Mouse (Mus musculus) stomach, embryonic 15.5 days (tissue): ENCODE results near the gene Olfr53. TPM values are rescaled to one million over a fixed set of nuclear protein-coding genes. Genes with fewer than 3 reads are reported as not detected.
"Not testable (repeated sequence)": the region's sequence is repeated elsewhere in the genome, so short reads cannot be mapped to it uniquely, and the experiment has no call there.

Experiments
- ATAC-seq: fragments of 200-750 bp; cut with Nextera tagmentation; 2 replicates; pipeline ENCODE4 v1.8.0; 2017; ENCODE audit warnings: low read depth, moderate number of reproducible peaks, moderate TSS enrichment; ENCODE audit not compliant: insufficient read depth, low FRiP score
- H3K27ac ChIP-seq: fragments of 300-500 bp; sonication (generic); 2 replicates; pipeline ENCODE4 v1.5.1; 2015; ENCODE audit warnings: mild to moderate bottlenecking, inconsistent platforms
- H3K27me3 ChIP-seq: fragments of 300-500 bp; sonication (generic); replicated peaks from 2 replicates; pipeline ENCODE4 v1.6.1; 2015; ENCODE audit warnings: inconsistent platforms
- H3K36me3 ChIP-seq: fragments of 300-500 bp; sonication (generic); 2 replicates; pipeline ENCODE4 v1.6.1; 2015; ENCODE audit warnings: inconsistent platforms
- H3K4me1 ChIP-seq: fragments of 300-500 bp; sonication (generic); 2 replicates; pipeline ENCODE4 v1.6.1; 2015; ENCODE audit warnings: inconsistent platforms
- H3K4me2 ChIP-seq: fragments of 300-500 bp; sonication (generic); 2 replicates; pipeline ENCODE4 v1.6.1; 2015; ENCODE audit warnings: mild to moderate bottlenecking, inconsistent platforms
- H3K4me3 ChIP-seq: fragments of 300-500 bp; sonication (generic); replicated peaks from 2 replicates; pipeline ENCODE4 v1.5.1; 2015; ENCODE audit warnings: inconsistent platforms
- H3K9ac ChIP-seq: fragments of 300-500 bp; sonication (generic); 2 replicates; pipeline ENCODE4 v1.6.1; 2015; ENCODE audit warnings: inconsistent platforms
- H3K9me3 ChIP-seq: fragments of 300-500 bp; sonication (generic); 2 replicates; pipeline ENCODE4 v1.6.1; 2016; ENCODE audit warnings: inconsistent platforms
- WGBS: fragments of 180-500 bp; shearing (Covaris S2); methylation state at CpG from one replicate; pipeline ENCODE4 v1.1.7; 2015; 5-methylcytosine and 5-hydroxymethylcytosine counted together
- polyA plus RNA-seq: library from polyadenylated mRNA; unstranded; fragments of >200 nt; fragmentation: Nextera tagmentation; extraction: Ambion mirVana; gene quantifications from 2 replicates; pipeline ENCODE4 v1.2.1, GENCODE M21; 2015

The Olfr53 gene
- not detected in 2 replicates for polyA plus RNA-seq

- ATAC-seq = no peak
- no peaks in the 10 kb centered on the region for H3K36me3 ChIP-seq
These were observed at the start of gene Olfr53 for GRCm38 (mm10) chr7:140646152-140646551. TSS of gene Olfr53 (plus strand) at chr7:140646452.

DNA sequence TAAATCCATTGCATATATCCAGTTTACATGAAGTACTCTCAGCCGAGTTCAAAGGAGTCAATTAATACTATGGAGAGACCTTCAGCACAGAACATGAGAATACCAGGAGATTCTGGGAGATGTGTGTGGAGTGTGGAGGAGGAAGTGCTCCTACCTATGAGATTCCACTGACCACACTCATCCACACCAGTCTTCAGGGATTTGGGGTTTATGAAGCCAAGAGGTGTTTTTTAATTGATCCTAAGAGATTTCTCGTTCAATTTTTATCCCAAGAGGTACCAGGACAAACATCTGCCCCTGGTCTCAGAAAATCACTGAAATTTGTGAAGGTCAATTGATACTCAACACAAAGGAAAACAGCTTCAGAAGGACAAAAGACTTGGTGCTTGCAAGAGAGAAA, 45.3 kb upstream of the Olfr53 start, which contains the start of gene Olfr46:
Olfr46 (plus strand) TSS at position 301 of the 400 bp plus-strand sequence.
- not testable (repeated sequence) for ATAC-seq, H3K9me3 ChIP-seq
- WGBS = 72% methylated on average over 2 of the region's 2 CpGs

More at GRCm38 (mm10) chr7:140646152-140646551, at the start of gene Olfr53:
- H3K9me3 ChIP-seq = no peaks in the 10 kb centered on the region
- H3K4me1 ChIP-seq = no peaks in the 10 kb centered on the region
- no peaks in the 10 kb centered on the region for H3K27me3 ChIP-seq
- H3K9ac ChIP-seq = no peak within 1 kb of the TSS
- no peak within 1 kb of the TSS for H3K4me3 ChIP-seq
- H3K27ac ChIP-seq = no peak within 1 kb of the TSS
- no peak within 1 kb of the TSS for H3K4me2 ChIP-seq
- WGBS = 76% methylated on average over 1 of the region's 1 CpGs

DNA sequence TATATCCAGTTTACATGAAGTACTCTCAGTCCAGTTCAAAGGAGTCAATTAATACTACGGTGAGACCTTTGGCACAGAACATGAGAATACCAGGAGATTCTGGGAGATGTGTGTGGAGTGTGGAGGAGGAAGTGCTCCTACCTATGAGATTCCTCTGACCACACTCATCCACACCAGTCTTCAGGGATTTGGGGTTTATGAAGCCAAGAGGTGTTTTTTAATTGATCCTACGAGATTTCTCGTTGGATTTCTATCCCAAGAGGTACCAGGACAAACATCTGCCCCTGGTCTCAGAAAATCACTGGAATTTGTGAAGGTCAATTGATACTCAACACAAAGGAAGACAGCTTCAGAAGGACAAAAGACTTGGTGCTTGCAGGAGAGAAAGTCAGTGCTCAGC, 17.6 kb upstream of the Olfr53 start, which contains the start of gene Olfr61:
Olfr61 (plus strand) TSS at position 301 of the 400 bp plus-strand sequence.
- not testable (repeated sequence) for H3K9ac ChIP-seq, H3K36me3 ChIP-seq, H3K4me2 ChIP-seq, H3K27ac ChIP-seq, H3K4me3 ChIP-seq, H3K27me3 ChIP-seq, H3K9me3 ChIP-seq, H3K4me1 ChIP-seq, ATAC-seq
- 78% methylated on average over 3 of the region's 3 CpGs for WGBS

More for the DNA sequence above, 45.3 kb upstream of the Olfr53 start, which contains the start of gene Olfr46:
- H3K27me3 ChIP-seq, H3K9ac ChIP-seq, H3K27ac ChIP-seq, H3K36me3 ChIP-seq, H3K4me2 ChIP-seq, H3K4me3 ChIP-seq, H3K4me1 ChIP-seq: not testable (repeated sequence)

GRCm38 (mm10) chr7:140630559-140630958, 15.7 kb upstream of the Olfr53 start:
- H3K9me3 ChIP-seq = no peaks in the 10 kb centered on the region
- no peak for ATAC-seq
- H3K4me3 ChIP-seq = no peak overlapping the region
- H3K9ac ChIP-seq = no peak overlapping the region
- no peaks in the 10 kb centered on the region for H3K27me3 ChIP-seq
- no peaks in the 10 kb centered on the region for H3K4me1 ChIP-seq
- WGBS = 72% methylated on average over 1 of the region's 1 CpGs
- no peak overlapping the region for H3K4me2 ChIP-seq
- no peaks in the 10 kb centered on the region for H3K36me3 ChIP-seq
- no peak overlapping the region for H3K27ac ChIP-seq

- Histone ChIP-seq H3K27ac (no peak within 1 kb of the TSS), H3K9me3 (no peaks in the 10 kb centered on the region), H3K36me3 (no peaks in the 10 kb centered on the region), H3K4me2 (no peak within 1 kb of the TSS), H3K4me1 (no peaks in the 10 kb centered on the region), H3K27me3 (no peaks in the 10 kb centered on the region), H3K4me3 (no peak within 1 kb of the TSS), H3K9ac (no peak within 1 kb of the TSS)
- 74% methylated on average over 4 of the region's 4 CpGs for WGBS
- ATAC-seq = no peak
These were observed 13.4 kb downstream of the Olfr53 start, which contains the start of gene Olfr539 for GRCm38 (mm10) chr7:140659630-140660029. TSS of gene Olfr539 (plus strand) at chr7:140659930.

DNA sequence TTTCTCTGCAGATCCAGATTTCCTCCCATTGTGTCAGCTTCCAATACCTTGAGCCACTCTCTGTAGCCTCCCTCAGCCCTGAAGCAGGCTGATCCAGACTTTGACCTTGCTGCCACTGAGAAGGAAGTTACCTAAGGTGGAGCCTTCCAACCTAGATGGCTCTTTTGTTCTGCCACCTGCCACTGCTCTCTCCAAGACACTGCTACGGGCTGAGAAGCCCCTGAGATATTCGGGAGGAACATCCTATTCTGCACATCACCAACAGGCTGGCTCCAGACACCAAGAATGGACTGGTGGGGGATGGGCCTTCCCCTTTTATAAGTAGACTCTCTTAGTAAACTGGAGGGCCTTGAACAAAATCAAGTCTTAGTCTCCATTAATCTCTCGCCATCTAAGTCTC, 24.4 kb downstream of the Olfr53 start:
- H3K9me3 ChIP-seq, ATAC-seq, H3K27ac ChIP-seq, H3K27me3 ChIP-seq, H3K4me3 ChIP-seq, H3K4me2 ChIP-seq, H3K9ac ChIP-seq, H3K4me1 ChIP-seq, H3K36me3 ChIP-seq: not testable (repeated sequence)
- WGBS = 80% methylated on average over 3 of the region's 3 CpGs

- no peak overlapping the region for H3K4me3 ChIP-seq
- no peak overlapping the region for H3K27ac ChIP-seq
- no peak overlapping the region for H3K9ac ChIP-seq
- ATAC-seq = no peak
- H3K27me3 ChIP-seq = no peaks in the 10 kb centered on the region
- peak overlapping the region; percentile 29 for H3K4me2 ChIP-seq
- no peaks in the 10 kb centered on the region for H3K9me3 ChIP-seq
- H3K36me3 ChIP-seq = no peaks in the 10 kb centered on the region
- 3% methylated on average over 5 of the region's 6 CpGs for WGBS
- no peaks in the 10 kb centered on the region for H3K4me1 ChIP-seq
These were observed 29.6 kb downstream of the Olfr53 start for GRCm38 (mm10) chr7:140675863-140676262.

- H3K9me3 ChIP-seq, H3K4me1 ChIP-seq, H3K36me3 ChIP-seq, H3K4me2 ChIP-seq, ATAC-seq, H3K27ac ChIP-seq, H3K27me3 ChIP-seq, H3K9ac ChIP-seq, H3K4me3 ChIP-seq: not testable (repeated sequence)
- 75% methylated on average over 4 of the region's 4 CpGs for WGBS
These were observed 33.3 kb downstream of the Olfr53 start for GRCm38 (mm10) chr7:140679591-140679990.

DNA sequence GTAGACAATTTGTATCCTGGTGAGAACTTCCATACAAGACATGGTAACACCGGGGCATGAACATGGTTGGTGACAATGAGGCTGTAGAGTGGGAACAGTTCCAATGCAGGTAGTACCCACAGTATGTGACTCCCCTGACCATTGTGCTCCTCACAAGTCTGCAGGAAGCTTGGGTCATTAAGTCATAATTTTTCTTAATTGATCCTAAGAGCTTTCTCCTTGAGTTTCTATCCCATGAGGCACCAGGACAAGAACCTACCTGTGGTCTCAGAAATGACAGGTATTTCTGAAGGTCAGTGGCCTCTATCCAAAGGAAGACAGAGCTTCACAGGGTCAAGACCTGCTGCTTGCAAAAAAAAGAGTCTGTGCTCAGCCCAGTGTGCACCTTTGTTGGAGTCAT, 35.4 kb downstream of the Olfr53 start, which contains the start of gene Olfr45:
Olfr45 (plus strand) TSS at position 301 of the 400 bp plus-strand sequence.
- Histone ChIP-seq H3K9ac (no peak within 1 kb of the TSS), H3K4me1 (no peaks in the 10 kb centered on the region), H3K4me2 (no peak within 1 kb of the TSS), H3K4me3 (no peak within 1 kb of the TSS), H3K36me3 (no peaks in the 10 kb centered on the region), H3K27ac (no peak within 1 kb of the TSS), H3K9me3 (no peaks in the 10 kb centered on the region), H3K27me3 (no peaks in the 10 kb centered on the region)
- no peak for ATAC-seq
- 80% methylated on average over 1 of the region's 1 CpGs for WGBS

DNA sequence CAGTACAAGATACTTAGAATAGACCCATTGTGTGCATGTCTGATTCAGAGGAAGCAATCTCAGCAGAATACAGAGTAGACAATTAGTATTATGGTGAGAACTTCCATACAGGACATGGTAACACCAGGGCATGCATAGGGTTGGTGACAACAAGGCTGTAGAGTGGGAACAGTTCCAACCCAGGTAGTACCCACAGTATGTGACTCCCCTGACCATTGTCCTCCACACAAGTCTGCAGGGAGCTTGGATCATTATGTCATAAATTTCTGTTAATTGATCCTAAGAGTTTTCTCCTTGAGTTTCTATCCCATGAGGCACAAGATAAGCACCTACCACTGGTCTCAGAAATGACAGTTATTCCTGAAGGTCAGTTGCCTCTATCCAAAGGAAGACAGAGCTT, 50.7 kb downstream of the Olfr53 start, which contains the start of gene Olfr541:
Olfr541 (plus strand) TSS at position 301 of the 400 bp plus-strand sequence.
- Histone ChIP-seq H3K27me3 (no peaks in the 10 kb centered on the region), H3K4me3 (no peak within 1 kb of the TSS), H3K9me3 (no peaks in the 10 kb centered on the region), H3K36me3 (no peaks in the 10 kb centered on the region), H3K4me1 (no peaks in the 10 kb centered on the region), H3K4me2 (no peak within 1 kb of the TSS), H3K27ac (no peak within 1 kb of the TSS), H3K9ac (no peak within 1 kb of the TSS)
- ATAC-seq = no peak

Other genes with a start within 250 kb of the Olfr53 start
- gene Olfr531, start 243.5 kb upstream of the Olfr53 start, polyA plus RNA-seq = not detected in 2 replicates
- gene Olfr532, start 224.8 kb upstream of the Olfr53 start, polyA plus RNA-seq = not detected in 2 replicates
- gene Olfr533, start 183.1 kb upstream of the Olfr53 start, polyA plus RNA-seq = not detected in 2 replicates
- not detected in 2 replicates for gene Olfr535, start 162.2 kb upstream of the Olfr53 start, polyA plus RNA-seq
- not detected in 2 replicates for gene Olfr536, start 139.1 kb upstream of the Olfr53 start, polyA plus RNA-seq
- not detected in 2 replicates for gene Olfr538, start 78.6 kb upstream of the Olfr53 start, polyA plus RNA-seq
- gene Olfr46, start 45.2 kb upstream of the Olfr53 start, polyA plus RNA-seq = not detected in 2 replicates
- not detected in 2 replicates for gene Olfr61, start 17.5 kb upstream of the Olfr53 start, polyA plus RNA-seq
- 0.01 TPM in 2 replicates for gene Olfr539, start 13.5 kb downstream of the Olfr53 start, polyA plus RNA-seq
- gene Olfr45, start 35.5 kb downstream of the Olfr53 start, polyA plus RNA-seq = not detected in 2 replicates
- gene Olfr541, start 50.8 kb downstream of the Olfr53 start, polyA plus RNA-seq = not detected in 2 replicates
- gene Cyp2e1, start 117.3 kb downstream of the Olfr53 start, polyA plus RNA-seq = 0.18 TPM in 1 of 2 replicates, not detected in the other
- gene Syce1, start 141.4 kb downstream of the Olfr53 start, polyA plus RNA-seq = 0.23 and 0.30 TPM in 2 replicates
- gene Zfp941, start 175.7 kb downstream of the Olfr53 start, polyA plus RNA-seq = 1.5 and 1.7 TPM in 2 replicates
- 13.9 and 23.4 TPM in 2 replicates for gene Urah, start 188.6 kb downstream of the Olfr53 start, polyA plus RNA-seq
- gene Scgb1c1, start 199.1 kb downstream of the Olfr53 start, polyA plus RNA-seq = not detected in 2 replicates
- 0.17 TPM in 1 of 2 replicates, not detected in the other for gene Odf3, start 201.4 kb downstream of the Olfr53 start, polyA plus RNA-seq
- gene Gm45785, start 209.9 kb downstream of the Olfr53 start, polyA plus RNA-seq = not detected in 2 replicates
- gene Ric8a, start 210.5 kb downstream of the Olfr53 start, polyA plus RNA-seq = 58.0 and 62.8 TPM in 2 replicates
- 44.7 and 50.1 TPM in 2 replicates for gene Bet1l, start 211.1 kb downstream of the Olfr53 start, polyA plus RNA-seq
- 214 and 219 TPM in 2 replicates for gene Psmd13, start 235.5 kb downstream of the Olfr53 start, polyA plus RNA-seq
- gene Sirt3, start 235.9 kb downstream of the Olfr53 start, polyA plus RNA-seq = 25.7 and 28.7 TPM in 2 replicates